Mouse (Mus musculus) kidney, postnatal 36 days (tissue): ENCODE results near the gene Ccdc74a.

Experiments
- DNase-seq, 2 experiments: peaks; one replicate each; pipeline ENCODE4 v3.0.0; 2021 to 2022; ENCODE audit warnings: mixed read lengths in 2 of 2

The Ccdc74a gene

DNA sequence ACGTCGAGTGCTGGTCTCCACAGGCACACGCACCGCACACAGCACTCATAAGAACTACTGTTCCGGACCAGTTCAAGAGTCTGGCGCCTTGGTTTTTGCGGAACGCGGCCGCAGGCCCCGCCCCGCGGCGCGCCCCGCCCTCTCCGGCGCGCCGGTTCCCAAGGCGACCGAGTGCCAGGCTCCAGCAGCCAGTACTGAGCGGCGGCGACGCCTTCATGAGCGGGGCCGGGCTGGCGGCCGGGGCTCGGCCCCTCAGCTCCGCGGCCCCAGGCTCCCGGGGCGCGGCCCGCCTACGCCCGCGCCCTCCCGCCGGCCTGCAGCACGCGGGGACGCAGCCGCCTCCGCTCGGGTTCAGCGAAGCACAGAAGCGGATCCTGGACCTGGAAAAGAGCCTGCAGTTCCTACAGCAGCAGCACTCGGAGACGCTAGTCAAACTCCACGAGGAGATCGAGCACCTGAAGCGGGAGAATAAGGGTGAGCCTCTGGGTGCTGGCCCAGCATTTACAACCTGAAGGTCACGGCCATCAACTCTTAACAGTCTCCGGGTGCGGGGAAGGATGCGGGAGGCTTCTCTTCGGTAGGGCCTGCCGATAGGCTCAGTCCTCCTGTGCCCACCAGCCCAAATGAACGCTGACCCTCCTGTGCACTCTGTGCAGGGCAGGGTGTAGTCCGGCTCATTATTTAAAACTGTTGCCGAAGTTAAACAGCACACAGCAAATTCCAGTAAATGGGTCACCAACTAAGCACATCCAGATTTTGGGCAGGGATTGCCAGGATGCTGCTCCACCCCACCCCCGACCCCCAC, at the start of gene Ccdc74a:
Gene Ccdc74a, plus strand, starts transcription at position 161 of the 805 bp plus-strand sequence.
- peak; percentile 89 to 90 for DNase-seq

- peak; percentile 6 to 10 for DNase-seq
These were observed 45.2 kb upstream of the Ccdc74a start for GRCm38 (mm10) chr16:17600944-17601562.

GRCm38 (mm10) chr16:17604941-17605340, 41.3 kb upstream of the Ccdc74a start:
- no peak for DNase-seq

DNA sequence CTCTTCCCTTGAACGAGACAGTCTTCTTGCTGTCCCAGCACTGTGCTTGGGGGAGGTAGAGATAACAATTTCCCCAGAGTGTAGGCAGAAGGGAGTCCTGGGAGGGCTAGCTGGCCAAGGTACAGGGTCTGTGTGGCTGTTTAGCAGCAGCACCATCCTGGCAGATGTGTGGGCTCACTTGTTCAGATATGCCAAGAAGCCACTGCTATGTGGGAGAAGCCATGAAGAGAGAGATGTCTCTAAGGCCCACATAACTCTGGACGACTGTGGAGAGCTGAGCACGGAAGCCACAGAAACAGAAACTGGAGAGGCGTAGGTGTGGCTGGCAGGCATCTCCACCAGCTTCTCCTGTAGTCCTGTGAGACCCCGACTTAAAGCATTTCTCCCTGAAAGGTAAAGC, 40.6 kb upstream of the Ccdc74a start:
- no peak for DNase-seq

GRCm38 (mm10) chr16:17611383-17611782, 34.9 kb upstream of the Ccdc74a start:
- DNase-seq = no peak

- DNase-seq = peak in 1 of 2 experiments; percentile 17
These were observed 31.5 kb upstream of the Ccdc74a start for GRCm38 (mm10) chr16:17614740-17615139.

GRCm38 (mm10) chr16:17616212-17616611, 30.1 kb upstream of the Ccdc74a start:
- no peak for DNase-seq

GRCm38 (mm10) chr16:17617922-17618565, 28.2 kb upstream of the Ccdc74a start:
- DNase-seq = peak; percentile 50 to 82

DNA sequence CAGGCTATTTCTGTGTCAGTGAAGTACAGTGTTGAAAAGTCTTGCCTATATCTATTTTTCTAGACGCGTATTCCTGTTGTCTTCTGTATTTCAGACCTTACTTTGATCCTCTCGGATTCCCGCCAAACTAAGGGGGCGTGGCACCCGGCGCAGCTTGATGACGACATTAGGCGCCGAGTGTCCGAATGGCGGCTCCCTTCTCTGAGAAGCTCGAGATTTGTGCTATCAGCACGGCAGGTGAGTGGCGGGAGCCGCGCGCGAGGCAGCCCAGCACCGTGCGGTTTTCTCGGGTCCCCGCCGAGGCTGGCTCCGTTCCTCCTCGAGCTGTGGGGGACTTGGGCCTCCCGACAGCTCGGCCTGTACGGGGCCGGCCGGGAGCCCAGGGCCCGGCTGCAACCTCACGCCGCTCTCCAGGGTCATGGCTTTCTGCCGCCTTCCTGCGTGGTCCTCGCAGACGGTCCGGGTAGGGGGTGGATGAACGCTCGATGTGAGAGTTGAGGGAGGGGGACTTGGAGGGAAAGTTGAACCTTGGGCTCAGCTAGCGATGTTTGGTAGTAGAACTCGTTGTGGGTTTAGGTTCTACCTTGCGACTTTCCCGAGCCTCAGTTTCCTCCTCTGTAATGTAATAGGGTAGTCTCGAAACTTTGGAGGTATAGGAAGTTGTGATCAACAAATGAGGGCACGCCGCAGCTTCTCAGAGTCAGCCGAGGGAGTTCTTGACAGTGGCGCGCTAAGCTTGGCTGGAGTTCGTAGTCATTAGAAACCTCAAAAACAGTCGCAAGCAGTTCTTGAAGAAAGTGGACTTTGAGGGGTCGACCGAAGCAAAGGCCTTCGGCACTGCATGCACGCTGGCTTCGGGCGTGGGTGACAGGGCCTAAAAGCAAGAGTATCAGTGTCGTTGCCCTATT, 26.8 kb upstream of the Ccdc74a start, which contains the start of gene Smpd4:
Gene Smpd4, plus strand, starts transcription at position 157 of the 908 bp plus-strand sequence.
- DNase-seq = peak; percentile 91 to 96

GRCm38 (mm10) chr16:17621936-17622335, 24.3 kb upstream of the Ccdc74a start:
- no peak for DNase-seq

GRCm38 (mm10) chr16:17625488-17626268, 20.6 kb upstream of the Ccdc74a start:
- DNase-seq = peak in 1 of 2 experiments; percentile 13

DNA sequence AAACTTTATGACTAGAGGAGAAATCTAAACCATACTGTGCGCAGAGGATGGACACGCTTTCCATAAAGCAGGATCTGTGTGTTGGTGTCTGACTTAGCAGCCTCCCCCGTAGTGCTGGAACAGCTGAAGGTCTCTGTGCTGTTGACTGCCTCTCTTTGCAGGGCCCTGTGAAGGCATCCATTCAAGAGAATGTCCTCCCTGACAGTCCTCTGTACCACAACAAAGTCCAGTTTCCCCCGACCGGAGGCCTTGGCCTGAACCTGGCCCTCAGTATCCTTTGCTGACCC, 20.1 kb upstream of the Ccdc74a start:
- DNase-seq = no peak

- no peak for DNase-seq
These were observed 13.7 kb upstream of the Ccdc74a start for GRCm38 (mm10) chr16:17632580-17632979.

DNA sequence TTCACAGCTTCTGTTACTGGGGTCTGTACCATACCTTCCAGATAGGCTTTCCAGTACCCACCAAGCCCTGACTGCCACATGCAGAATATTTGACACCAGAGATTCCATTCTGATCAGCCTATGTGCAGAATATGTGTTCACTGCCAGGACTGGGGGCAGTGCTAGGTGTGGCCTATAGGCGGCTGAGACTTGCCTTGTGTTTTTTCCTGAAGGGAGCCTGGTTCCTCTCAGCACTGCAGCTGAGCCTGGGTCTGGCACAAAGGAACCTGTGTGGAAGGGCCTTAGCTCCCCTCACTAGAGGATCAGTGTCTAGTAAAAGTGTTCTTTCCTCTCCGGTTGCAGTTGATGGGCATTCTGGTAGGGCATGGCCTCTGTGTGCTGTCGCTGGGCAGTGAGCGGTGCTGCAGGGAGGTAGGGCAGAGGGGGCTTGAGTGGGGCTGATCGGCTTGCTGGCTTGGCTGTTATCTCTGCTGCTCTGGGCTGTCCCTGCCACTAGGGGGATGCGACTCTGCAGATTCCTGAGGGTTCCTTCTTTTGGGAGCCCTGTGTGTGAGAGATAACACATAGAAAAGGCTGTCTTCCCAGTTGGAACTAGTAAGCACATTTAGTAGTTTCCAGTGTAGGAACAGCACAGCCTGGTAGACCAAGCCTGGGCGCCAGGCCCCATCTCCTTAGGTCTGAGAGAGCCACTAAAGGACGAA, 12.6 kb upstream of the Ccdc74a start:
- DNase-seq = peak in 1 of 2 experiments; percentile 16

- DNase-seq = no peak
These were observed 9.4 kb upstream of the Ccdc74a start for GRCm38 (mm10) chr16:17636904-17637303.

DNA sequence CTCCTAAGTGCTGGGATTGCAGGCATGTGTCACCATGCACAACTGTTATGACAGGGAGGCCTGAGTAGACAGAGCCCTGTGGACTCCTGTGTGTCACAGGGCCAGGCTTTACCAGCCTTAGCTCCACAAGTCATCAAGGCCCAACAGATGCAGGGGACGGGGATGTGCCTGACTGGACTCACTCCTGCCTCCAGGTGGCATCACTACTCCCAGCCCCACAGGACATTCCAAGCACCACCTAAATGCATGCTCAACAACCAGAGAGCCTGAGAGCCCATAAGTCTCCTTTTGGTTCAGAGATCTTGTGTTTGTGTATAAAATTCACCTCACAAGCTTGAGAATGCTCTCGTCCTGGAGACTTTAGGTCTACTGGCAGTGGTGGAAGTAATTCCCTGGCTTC, 8.7 kb upstream of the Ccdc74a start:
- DNase-seq = peak in 1 of 2 experiments; percentile 18

GRCm38 (mm10) chr16:17638036-17638628, 8.1 kb upstream of the Ccdc74a start:
- DNase-seq = no peak

DNA sequence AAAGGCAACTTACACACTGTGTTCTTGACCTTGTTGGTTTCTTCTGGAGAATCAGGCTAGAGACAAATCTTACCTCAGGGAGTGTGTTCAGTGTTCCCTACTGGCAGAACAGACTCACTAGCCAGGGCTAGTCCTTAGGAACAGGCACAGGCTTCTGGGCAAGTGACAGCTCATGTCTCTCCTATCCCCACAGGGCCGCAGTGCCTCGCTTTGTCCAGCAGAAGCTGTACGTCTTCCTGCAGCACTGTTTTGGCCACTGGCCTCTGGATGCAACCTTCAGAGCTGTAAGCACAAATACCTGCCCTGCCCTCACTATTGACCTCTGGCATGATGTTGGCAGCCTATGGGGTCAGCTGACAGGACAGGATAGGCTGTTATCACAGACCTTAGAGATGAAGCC, 7.2 kb upstream of the Ccdc74a start:
- DNase-seq = no peak

GRCm38 (mm10) chr16:17639951-17640350, 6.3 kb upstream of the Ccdc74a start:
- DNase-seq = no peak

GRCm38 (mm10) chr16:17640706-17641105, 5.6 kb upstream of the Ccdc74a start:
- no peak for DNase-seq

GRCm38 (mm10) chr16:17641301-17641700, 5.0 kb upstream of the Ccdc74a start:
- peak; percentile 45 to 51 for DNase-seq
